Mouse (Mus musculus) hindbrain, embryonic 15.5 days (tissue): ENCODE results near the gene Fen1. TPM values are rescaled to one million over a fixed set of nuclear protein-coding genes. Genes with fewer than 3 reads are reported as not detected.

Experiments used
- ATAC-seq: fragments of 200-750 bp; cut with Nextera tagmentation; 2 replicates; pipeline ENCODE4 v1.8.0; 2017; ENCODE audit warnings: low read depth, moderate number of reproducible peaks, moderate TSS enrichment; ENCODE audit not compliant: low FRiP score
- H3K27ac ChIP-seq: fragments of 300-500 bp; sonication (generic); replicated peaks from 2 replicates; pipeline ENCODE4 v1.5.1; 2015; ENCODE audit warnings: mild to moderate bottlenecking, inconsistent platforms
- H3K27me3 ChIP-seq: fragments of 300-500 bp; sonication (generic); 2 replicates; pipeline ENCODE4 v1.6.1; 2015; ENCODE audit warnings: control low read depth, inconsistent platforms
- H3K36me3 ChIP-seq: fragments of 300-500 bp; sonication (generic); 2 replicates; pipeline ENCODE4 v1.6.1; 2015; ENCODE audit warnings: control low read depth, inconsistent platforms
- H3K4me1 ChIP-seq: fragments of 300-500 bp; sonication (generic); replicated peaks from 2 replicates; pipeline ENCODE4 v1.6.1; 2015; ENCODE audit warnings: control low read depth, inconsistent platforms
- H3K4me2 ChIP-seq: fragments of 300-500 bp; sonication (generic); 2 replicates; pipeline ENCODE4 v1.6.1; 2015; ENCODE audit warnings: moderate library complexity, mild to moderate bottlenecking, inconsistent platforms
- H3K4me3 ChIP-seq: fragments of 300-500 bp; sonication (generic); 2 replicates; pipeline ENCODE4 v1.5.1; 2015; ENCODE audit warnings: mild to moderate bottlenecking, inconsistent platforms
- H3K9ac ChIP-seq: fragments of 300-500 bp; sonication (generic); 2 replicates; pipeline ENCODE4 v1.6.1; 2015; ENCODE audit warnings: inconsistent platforms
- H3K9me3 ChIP-seq: fragments of 300-500 bp; sonication (generic); 2 replicates; pipeline ENCODE4 v1.6.1; 2016; ENCODE audit warnings: control low read depth, inconsistent platforms
- WGBS: fragments of 180-500 bp; shearing (Covaris S2); methylation state at CpG from one replicate; pipeline ENCODE4 v1.1.7; 2015; 5-methylcytosine and 5-hydroxymethylcytosine counted together
- polyA plus RNA-seq: library from polyadenylated mRNA; unstranded; fragments of >200 nt; fragmentation: Nextera tagmentation; extraction: Ambion mirVana; gene quantifications from 2 replicates; pipeline ENCODE4 v1.2.1, GENCODE M21; 2015

The Fen1 gene
- polyA plus RNA-seq, 1 experiment from 2014 or later = 28.2 TPM

DNA sequence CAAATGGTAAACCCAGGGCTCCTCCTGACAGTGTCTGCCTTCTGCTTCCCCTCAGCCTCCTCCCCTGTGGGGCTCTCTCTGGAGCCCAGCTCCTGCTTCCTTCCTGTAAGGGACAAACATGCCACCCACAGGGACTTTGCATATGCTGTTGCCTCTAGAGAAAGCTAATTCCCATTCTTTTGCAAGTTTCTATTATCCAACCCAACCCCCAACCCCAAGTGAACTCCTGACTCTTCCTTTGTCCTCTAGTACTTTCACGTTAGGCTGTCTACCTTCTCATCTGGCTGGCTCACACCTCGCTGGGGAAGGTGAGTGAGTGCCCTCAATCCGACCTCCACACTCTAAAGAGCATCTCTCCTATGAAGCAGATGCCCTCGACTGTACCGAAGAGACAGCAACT is 27.9 kb upstream of the Fen1 start:
- H3K27me3 ChIP-seq = peaks cover 5% of the 10 kb centered on the region; the same call in 1 of the 2 replicates
- H3K27ac ChIP-seq = no peak overlapping the region
- no peak overlapping the region for H3K9ac ChIP-seq
- H3K4me3 ChIP-seq = no peak overlapping the region
- no peaks in the 10 kb centered on the region for H3K9me3 ChIP-seq
- no peak overlapping the region for H3K4me2 ChIP-seq
- ATAC-seq = no peak
- WGBS = 17% methylated on average over 5 of the region's 5 CpGs
- H3K4me1 ChIP-seq = no peaks in the 10 kb centered on the region
- H3K36me3 ChIP-seq = no peaks in the 10 kb centered on the region

DNA sequence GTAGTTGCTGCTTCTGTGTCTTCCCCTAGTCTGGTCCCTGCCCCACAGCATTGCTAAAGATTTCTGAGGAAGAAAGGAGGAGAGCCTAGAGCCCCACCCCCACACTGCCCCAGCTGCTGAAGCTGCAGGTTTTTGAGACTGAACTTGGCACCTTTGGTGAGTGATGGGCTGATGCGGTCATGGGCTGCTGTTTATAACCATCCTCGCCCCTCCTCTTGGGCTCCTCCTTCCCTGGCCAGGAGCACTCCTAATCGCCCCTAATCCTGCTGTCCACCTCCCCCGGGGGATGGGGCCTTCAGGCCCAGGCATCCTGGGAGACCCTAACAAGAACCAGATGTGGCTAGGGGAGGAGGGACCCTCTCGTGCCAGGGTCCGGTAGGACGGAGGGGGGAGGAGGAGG is 27.0 kb upstream of the Fen1 start:
- no peak overlapping the region for H3K4me3 ChIP-seq
- H3K9me3 ChIP-seq = no peaks in the 10 kb centered on the region
- no peak for ATAC-seq
- no peaks in the 10 kb centered on the region for H3K4me1 ChIP-seq
- no peaks in the 10 kb centered on the region for H3K36me3 ChIP-seq
- no peak overlapping the region for H3K4me2 ChIP-seq
- no peak overlapping the region for H3K27ac ChIP-seq
- 18% methylated on average over 7 of the region's 7 CpGs for WGBS
- H3K27me3 ChIP-seq = peaks cover 5% of the 10 kb centered on the region; the same call in 1 of the 2 replicates
- no peak overlapping the region for H3K9ac ChIP-seq

DNA sequence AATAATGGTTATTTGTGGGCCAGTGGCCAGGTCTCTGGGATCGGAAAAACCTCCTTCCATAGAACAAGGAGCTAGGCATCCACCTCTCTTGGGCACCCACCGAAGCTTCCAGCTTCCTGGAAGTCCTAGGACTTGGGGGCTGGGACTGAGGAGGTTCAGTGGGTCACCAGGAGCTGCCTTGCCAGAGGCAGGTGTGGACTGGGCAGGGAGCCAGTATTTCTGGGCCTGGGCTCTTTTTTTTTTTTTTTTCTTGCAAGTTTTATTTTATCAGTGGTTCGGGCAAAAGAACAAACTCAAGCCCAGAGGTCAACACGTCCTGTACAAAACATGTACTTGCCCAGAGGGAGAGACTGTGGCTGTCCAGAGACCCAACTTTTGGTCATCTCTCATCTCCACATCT is 21.8 kb upstream of the Fen1 start:
- no peak overlapping the region for H3K27ac ChIP-seq
- 85% methylated on average over 4 of the region's 4 CpGs for WGBS
- no peaks in the 10 kb centered on the region for H3K36me3 ChIP-seq
- H3K4me2 ChIP-seq = no peak overlapping the region
- no peaks in the 10 kb centered on the region for H3K9me3 ChIP-seq
- no peak for ATAC-seq
- H3K4me1 ChIP-seq = peaks cover 3% of the 10 kb centered on the region; the same call in 1 of the 2 replicates
- no peaks in the 10 kb centered on the region for H3K27me3 ChIP-seq
- no peak overlapping the region for H3K9ac ChIP-seq
- H3K4me3 ChIP-seq = no peak overlapping the region

DNA sequence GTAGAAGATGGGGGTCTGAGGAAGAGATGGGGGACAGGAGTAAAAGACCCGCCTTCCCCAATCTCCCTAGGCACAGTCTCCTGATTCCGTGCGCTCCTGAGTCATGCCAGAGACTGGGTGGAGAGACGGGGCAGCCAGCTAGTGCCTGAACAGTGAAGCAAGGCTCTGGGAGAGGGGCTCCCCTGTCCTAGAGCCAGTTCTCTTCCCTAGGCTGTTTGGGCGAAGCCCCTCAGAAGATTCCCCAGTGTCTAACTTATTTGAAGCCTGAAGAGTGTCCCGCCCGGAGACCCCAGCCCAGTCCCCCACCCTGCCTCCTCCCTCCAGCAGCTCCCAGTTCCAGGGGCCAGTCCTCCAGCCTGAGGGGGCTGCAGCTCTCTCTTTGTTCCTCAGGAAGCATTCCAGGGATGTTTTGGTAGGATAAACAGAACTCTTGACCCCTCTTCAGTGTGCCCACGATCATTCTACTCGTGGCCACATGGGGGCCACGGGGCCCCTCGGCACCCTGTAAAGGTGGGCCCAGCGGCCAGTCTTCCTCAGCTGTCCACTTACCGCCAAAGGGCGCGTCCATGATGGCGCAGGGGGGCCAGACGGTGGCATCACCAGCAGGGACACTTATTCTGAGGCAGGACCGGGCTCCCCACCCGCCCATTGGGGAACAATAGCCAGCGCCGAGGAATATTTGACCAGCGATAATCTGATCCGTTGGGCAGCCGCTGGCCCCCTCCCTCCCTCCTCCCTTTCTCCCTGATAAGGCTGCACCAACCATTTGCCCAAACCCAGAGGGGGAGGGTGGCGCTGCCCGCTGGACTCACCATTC is 20.9 kb upstream of the Fen1 start:
- Histone ChIP-seq H3K9ac (no peak overlapping the region), H3K4me2 (peak overlapping the region; percentile 7; the same call in 1 of the 2 replicates)
- no peak for ATAC-seq

DNA sequence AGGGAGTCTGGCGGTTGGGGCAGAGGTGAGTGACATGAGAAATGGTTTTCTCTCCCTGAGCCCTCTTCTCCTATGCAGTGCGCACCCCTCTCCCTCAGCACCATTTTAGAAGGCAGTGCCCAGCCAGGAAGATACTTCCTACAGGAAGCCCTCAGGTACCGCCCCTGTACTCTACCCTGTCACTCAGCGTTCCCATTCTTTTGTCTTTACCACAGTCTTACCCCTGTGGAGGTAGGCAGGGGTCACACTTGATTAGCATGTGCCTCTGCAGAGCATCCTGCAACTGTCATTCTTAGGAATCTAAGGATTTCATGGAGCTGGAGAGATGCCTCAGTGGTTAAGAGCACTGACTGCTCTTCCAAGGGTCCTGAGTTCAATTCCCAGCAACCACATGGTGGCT is 19.6 kb upstream of the Fen1 start:
- ATAC-seq = no peak
- H3K27me3 ChIP-seq = no peaks in the 10 kb centered on the region
- peaks cover 3% of the 10 kb centered on the region; the same call in 1 of the 2 replicates for H3K4me1 ChIP-seq
- H3K9ac ChIP-seq = no peak overlapping the region
- H3K27ac ChIP-seq = no peak overlapping the region
- 79% methylated on average over 4 of the region's 4 CpGs for WGBS
- H3K36me3 ChIP-seq = no peaks in the 10 kb centered on the region
- H3K9me3 ChIP-seq = no peaks in the 10 kb centered on the region
- H3K4me3 ChIP-seq = no peak overlapping the region
- H3K4me2 ChIP-seq = no peak overlapping the region

More for the DNA sequence above, 20.9 kb upstream of the Fen1 start:
- no peaks in the 10 kb centered on the region for H3K9me3 ChIP-seq
- no peaks in the 10 kb centered on the region for H3K27me3 ChIP-seq
- H3K4me3 ChIP-seq = no peak overlapping the region
- no peaks in the 10 kb centered on the region for H3K36me3 ChIP-seq
- no peak overlapping the region for H3K27ac ChIP-seq
- 42% methylated on average over 26 of the region's 26 CpGs for WGBS
- peaks cover 3% of the 10 kb centered on the region; the same call in 1 of the 2 replicates for H3K4me1 ChIP-seq

DNA sequence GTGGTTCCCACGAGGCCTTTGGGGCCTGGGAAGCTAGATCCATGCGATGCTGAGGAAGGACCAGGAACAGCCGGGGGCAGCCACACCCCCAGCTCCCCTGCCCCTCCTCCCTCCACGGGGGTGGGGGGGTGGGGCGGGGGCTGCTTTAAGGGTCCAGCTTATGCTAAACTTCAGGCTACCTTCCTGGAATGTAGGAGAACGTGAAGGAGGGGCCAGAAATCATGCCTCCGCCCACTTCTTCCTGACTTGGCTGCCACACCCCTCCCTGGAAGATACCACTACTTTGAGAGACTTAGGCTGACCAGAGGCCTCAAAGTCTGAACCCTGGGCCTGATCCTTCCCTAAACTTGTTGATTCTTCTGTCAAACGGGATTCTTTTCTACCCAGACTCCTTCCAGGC is 18.7 kb upstream of the Fen1 start:
- H3K27ac ChIP-seq = no peak overlapping the region
- no peak overlapping the region for H3K9ac ChIP-seq
- no peak for ATAC-seq
- H3K27me3 ChIP-seq = no peaks in the 10 kb centered on the region
- H3K4me2 ChIP-seq = no peak overlapping the region
- 50% methylated on average over 8 of the region's 8 CpGs for WGBS
- no peaks in the 10 kb centered on the region for H3K36me3 ChIP-seq
- H3K4me3 ChIP-seq = no peak overlapping the region
- no peaks in the 10 kb centered on the region for H3K9me3 ChIP-seq
- H3K4me1 ChIP-seq = peaks cover 3% of the 10 kb centered on the region; the same call in 1 of the 2 replicates

DNA sequence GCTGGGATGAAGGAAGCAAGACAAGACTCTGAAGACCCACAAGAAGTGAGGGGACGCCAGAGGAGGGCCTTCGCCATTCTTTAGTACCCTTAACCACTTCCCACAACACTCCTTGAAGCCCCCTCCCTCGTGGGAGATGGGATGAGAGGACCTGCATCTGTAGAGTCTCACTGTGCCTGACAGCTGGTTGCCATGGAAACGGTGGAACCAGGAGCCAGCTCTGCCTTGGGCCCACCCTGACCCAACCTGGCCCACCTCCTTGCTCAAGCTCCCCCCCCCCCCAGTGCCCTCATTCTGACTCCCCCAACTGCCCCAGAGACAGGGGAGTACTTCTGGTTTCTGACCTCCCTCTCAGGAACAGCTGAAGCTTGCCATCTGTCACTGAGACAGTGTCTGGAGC is 17.6 kb upstream of the Fen1 start:
- ATAC-seq = no peak
- Histone ChIP-seq H3K4me2 (no peak overlapping the region), H3K4me3 (no peak overlapping the region), H3K27me3 (no peaks in the 10 kb centered on the region), H3K9me3 (no peaks in the 10 kb centered on the region), H3K9ac (no peak overlapping the region), H3K4me1 (peaks cover 3% of the 10 kb centered on the region; the same call in 1 of the 2 replicates), H3K27ac (no peak overlapping the region), H3K36me3 (no peaks in the 10 kb centered on the region)
- 63% methylated on average over 4 of the region's 4 CpGs for WGBS

DNA sequence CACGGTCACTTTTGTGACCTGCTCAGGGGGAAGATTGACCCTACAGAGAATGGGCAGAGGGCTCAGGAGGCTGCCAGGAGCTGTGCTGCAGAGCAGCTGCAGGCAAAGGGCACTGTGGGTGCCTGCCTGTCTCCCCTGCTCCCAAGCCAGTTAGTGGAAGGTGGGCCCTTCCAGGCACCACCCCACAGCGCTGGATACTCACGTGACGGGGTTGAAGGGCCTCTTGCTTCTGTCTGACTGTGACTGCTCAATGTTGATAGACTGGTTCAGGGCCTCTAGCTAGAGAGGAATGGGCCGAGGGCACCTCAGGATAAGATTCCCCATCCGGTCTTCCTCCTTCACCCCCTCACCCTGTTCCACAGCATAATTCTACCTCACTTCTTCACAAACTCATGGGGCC is 15.6 kb upstream of the Fen1 start:
- H3K27me3 ChIP-seq = no peaks in the 10 kb centered on the region
- H3K9me3 ChIP-seq = no peaks in the 10 kb centered on the region
- no peaks in the 10 kb centered on the region for H3K36me3 ChIP-seq
- 80% methylated on average over 6 of the region's 6 CpGs for WGBS
- H3K27ac ChIP-seq = no peak overlapping the region
- H3K9ac ChIP-seq = no peak overlapping the region
- H3K4me1 ChIP-seq = no peaks in the 10 kb centered on the region
- H3K4me2 ChIP-seq = no peak overlapping the region
- no peak for ATAC-seq
- no peak overlapping the region for H3K4me3 ChIP-seq

DNA sequence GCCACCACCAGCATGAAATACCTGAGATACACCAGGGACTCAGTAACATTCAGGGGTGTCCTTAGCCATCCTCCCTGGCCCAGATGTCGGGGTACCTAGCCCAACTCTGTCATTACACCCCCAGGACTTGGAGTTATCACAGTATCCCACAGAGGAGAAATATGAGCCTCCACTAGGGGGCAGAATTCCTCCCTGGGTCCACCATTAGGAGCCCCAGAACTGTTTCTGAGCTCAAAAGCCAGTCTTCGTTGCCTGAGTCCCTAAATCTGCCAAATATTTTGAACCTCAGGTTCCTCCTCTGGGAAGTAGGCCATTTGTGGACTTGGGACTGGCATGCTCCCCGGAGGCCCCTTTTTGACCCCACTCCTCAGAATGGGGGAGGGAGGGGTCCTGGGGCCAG is 15.1 kb upstream of the Fen1 start:
- H3K4me1 ChIP-seq = no peaks in the 10 kb centered on the region
- no peak overlapping the region for H3K9ac ChIP-seq
- no peaks in the 10 kb centered on the region for H3K9me3 ChIP-seq
- H3K27ac ChIP-seq = no peak overlapping the region
- no peaks in the 10 kb centered on the region for H3K36me3 ChIP-seq
- H3K27me3 ChIP-seq = no peaks in the 10 kb centered on the region
- ATAC-seq = no peak; the same call in 1 of the 2 replicates
- no peak overlapping the region for H3K4me2 ChIP-seq
- H3K4me3 ChIP-seq = no peak overlapping the region
- WGBS = 38% methylated on average over 3 of the region's 3 CpGs

DNA sequence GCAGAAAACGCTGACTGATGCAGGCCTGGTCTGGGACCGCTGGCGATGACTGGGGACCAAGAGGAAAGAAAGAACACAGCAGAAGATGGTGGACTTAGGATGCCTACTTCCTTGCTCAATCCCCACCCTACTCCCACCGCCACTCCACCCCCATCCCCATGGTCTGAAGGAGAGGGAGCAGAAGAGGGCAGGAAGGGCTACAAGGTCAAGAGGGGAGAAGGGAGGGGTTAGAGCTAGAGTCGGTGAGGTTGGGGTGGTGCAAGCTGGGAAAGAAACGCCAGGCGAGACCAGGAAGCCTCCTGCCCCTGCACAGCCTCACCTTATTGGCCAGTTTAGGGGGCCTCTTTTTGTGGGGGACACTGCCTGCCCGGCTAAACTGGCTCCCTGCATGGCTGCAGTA is 12.1 kb upstream of the Fen1 start:
- H3K4me1 ChIP-seq = no peaks in the 10 kb centered on the region
- no peaks in the 10 kb centered on the region for H3K9me3 ChIP-seq
- H3K27ac ChIP-seq = no peak overlapping the region
- no peak overlapping the region for H3K4me2 ChIP-seq
- H3K4me3 ChIP-seq = no peak overlapping the region
- no peaks in the 10 kb centered on the region for H3K27me3 ChIP-seq
- H3K9ac ChIP-seq = no peak overlapping the region
- peaks cover 7% of the 10 kb centered on the region; the same call in 1 of the 2 replicates for H3K36me3 ChIP-seq
- ATAC-seq = no peak
- WGBS = 85% methylated on average over 8 of the region's 8 CpGs

DNA sequence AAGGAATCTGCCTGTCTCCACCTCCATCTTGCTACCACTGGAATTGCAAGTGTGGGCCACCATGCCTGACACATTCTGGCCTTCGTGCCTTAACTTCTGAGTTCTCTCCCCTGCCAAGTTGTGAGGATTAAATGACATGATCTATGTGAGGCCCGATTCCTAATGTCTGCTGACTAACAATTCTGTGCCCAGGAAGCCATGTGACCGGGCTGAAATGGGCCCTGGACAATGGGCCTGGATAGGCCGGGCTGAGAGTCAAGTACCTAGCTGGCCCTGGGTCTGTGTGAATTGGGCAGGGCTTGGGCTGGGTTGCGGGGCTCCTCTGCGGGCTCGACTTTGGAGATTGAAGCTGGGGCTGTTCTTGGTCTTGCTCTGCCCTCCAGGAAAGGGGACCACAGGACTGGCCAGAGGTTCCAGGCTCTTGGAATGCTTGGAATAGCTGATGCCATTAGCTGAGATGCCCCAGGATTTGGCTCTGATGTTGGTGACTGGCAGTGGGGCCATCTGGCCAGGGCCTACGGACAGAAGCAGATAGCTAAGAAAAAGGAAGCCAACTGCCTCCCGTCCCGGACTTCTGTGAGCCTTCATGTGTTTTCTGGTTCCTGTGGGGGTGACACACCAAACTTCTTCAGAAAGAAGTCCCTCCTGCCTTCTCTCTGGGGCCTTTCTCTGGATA is 10.0 kb upstream of the Fen1 start:
- no peak overlapping the region for H3K4me2 ChIP-seq
- H3K4me3 ChIP-seq = no peak overlapping the region
- WGBS = 90% methylated on average over 10 of the region's 10 CpGs
- peaks cover 19% of the 10 kb centered on the region; the same call in 1 of the 2 replicates for H3K36me3 ChIP-seq
- no peak for ATAC-seq
- H3K4me1 ChIP-seq = no peaks in the 10 kb centered on the region
- H3K27me3 ChIP-seq = no peaks in the 10 kb centered on the region
- H3K27ac ChIP-seq = no peak overlapping the region
- H3K9ac ChIP-seq = no peak overlapping the region
- H3K9me3 ChIP-seq = no peaks in the 10 kb centered on the region

DNA sequence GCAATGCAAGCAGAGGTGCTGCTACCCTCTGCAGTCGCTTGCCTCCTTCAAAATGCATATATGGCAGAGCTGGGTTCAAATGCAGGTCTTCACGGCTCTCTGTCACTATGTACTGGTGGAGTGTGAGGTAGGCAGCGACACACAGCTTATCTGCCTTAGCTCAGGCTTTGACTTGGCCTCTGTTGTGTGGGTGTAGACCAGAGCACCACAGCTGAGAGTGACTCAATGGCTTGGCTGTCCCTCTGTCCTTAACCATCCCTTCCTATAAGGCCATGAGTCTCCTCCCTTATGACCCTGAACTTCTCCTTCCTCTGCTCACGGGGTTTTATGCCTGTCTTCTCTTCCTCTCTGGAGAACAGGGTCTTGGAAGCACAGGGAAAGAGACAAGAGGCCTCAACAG is 6.9 kb upstream of the Fen1 start:
- H3K4me2 ChIP-seq = no peak overlapping the region
- H3K4me1 ChIP-seq = no peaks in the 10 kb centered on the region
- WGBS = 92% methylated on average over 4 of the region's 4 CpGs
- peaks cover 35% of the 10 kb centered on the region for H3K36me3 ChIP-seq
- no peak overlapping the region for H3K27ac ChIP-seq
- ATAC-seq = no peak
- no peaks in the 10 kb centered on the region for H3K9me3 ChIP-seq
- no peak overlapping the region for H3K9ac ChIP-seq
- no peaks in the 10 kb centered on the region for H3K27me3 ChIP-seq
- H3K4me3 ChIP-seq = no peak overlapping the region
